8 mouse cellular contexts compared by ENCODE assay signal in the genomic region with DNA sequence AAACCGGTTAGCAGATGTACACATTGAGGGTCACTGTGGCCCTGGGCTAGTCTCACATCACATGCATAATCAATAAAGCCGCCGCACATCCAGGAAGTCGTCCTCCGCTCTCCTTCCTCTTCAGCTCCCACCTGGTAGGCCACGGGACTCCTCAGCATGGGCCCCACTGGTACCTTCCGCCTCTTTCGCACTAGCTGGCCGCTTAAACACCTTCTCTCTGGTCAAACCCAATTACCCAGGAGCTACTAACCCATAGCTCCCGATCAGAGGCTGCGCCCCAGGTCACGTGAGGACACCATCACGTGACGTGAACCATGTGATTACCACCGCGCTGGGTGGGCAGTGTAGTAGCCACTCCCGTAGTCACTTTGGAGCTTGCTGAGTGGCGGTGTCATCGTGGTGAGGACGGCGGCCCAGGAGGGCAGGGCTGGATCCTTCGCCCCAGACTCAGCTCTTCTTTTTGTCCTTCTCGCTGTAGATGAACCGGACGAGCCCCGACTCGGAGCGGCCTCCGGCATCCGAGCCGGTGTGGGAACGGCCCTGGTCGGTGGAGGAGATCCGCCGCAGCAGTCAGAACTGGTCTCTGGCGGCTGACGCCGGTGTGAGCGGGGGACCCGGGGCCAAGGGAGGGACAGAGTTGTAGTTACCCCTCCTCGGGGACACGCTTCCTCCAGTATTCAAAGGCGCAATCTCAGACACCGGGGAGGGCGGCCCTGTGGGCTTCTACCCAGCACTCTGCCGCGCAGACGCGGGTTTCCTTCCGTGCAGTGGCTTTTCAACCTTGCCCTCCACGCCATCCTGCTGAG. TPM values are rescaled to one million over a fixed set of nuclear protein-coding genes. Genes with fewer than 3 reads are reported as not detected.
A peak's percentile ranks its signal among the peaks of the same experiment; 100 is the strongest.
DNase-seq lines count a peak whose midpoint lies in the region; ATAC-seq lines count a peak whose summit lies in the region.

A gene (plus strand): TSS at position 310 of the 806 bp plus-strand sequence.

- peak; percentile 89 for ATAC-seq in megakaryocyte progenitor cell, adult 5-6 weeks (replicated peaks; ENCODE audit: poor library complexity)

- DNase-seq in adipocyte (ENCODE audit: low spot score): peak; percentile 98
- DNase-seq in embryo, embryonic 10 days (ENCODE audit: low spot score): peak; percentile 100
- peak; percentile 94 for DNase-seq in gastrocnemius, postnatal 10 days
- peak; percentile 95 for DNase-seq in induced T-regulatory cell, adult 2 months (ENCODE audit: low read depth)
- peak; percentile 91 to 98 for DNase-seq in left cerebral cortex, adult 9 months (ENCODE audit: low spot score in 2 of 2)
- peak; percentile 93 for DNase-seq in right cerebral cortex, postnatal 14 days
- DNase-seq in urinary bladder, postnatal 36 days (ENCODE audit: low spot score in 2 of 2): peak; percentile 88 to 96

RNA-seq across cellular contexts. Expression of the gene that starts here (rescaled TPM):
- 10 to 100 TPM; 27.3 to 33.9 TPM for total RNA-seq in gastrocnemius, postnatal 10 days (2021)
- 30.8 and 39.0 TPM in 2 replicates for total RNA-seq in megakaryocyte progenitor cell, adult 5-6 weeks (2015)
- total RNA-seq in megakaryocyte progenitor cell, adult 5-6 weeks (2017): 47.5 and 57.1 TPM in 2 replicates

Comparison
In these comparisons a context has a peak if more than half of its experiments do, and no peak if none do; other contexts are left out.
1. Peak in every context shown above with its lines: DNase-seq and ATAC-seq.